Mouse (Mus musculus) limb, embryonic 14.5 days (tissue): ENCODE measurements at regions not wholly inside any gene's neighbourhood (a gene's known extent, or its start where the extent isn't known, plus 50 kb on each side); places are given as distances from the start of the nearest gene placed in this dataset.

Source experiments
- ATAC-seq: fragments of 200-750 bp; cut with Nextera tagmentation; 2 replicates; pipeline ENCODE4 v1.8.0; 2017; ENCODE audit warnings: low read depth, moderate number of reproducible peaks, moderate TSS enrichment; ENCODE audit not compliant: low FRiP score
- DNase-seq: peaks from one replicate; pipeline ENCODE4 v3.0.0-alpha.2; 2015; ENCODE audit warnings: low spot score
- H3K27ac ChIP-seq: fragments of 300-500 bp; sonication (generic); replicated peaks from 2 replicates; pipeline ENCODE4 v1.5.1; 2014; ENCODE audit warnings: low read depth, mild to moderate bottlenecking, low read length, moderate library complexity, mixed read lengths
- H3K27me3 ChIP-seq: fragments of 300-500 bp; sonication (generic); 2 replicates; pipeline ENCODE4 v1.6.1; 2014; ENCODE audit warnings: low read length, mixed read lengths; ENCODE audit not compliant: control insufficient read depth, insufficient read depth
- H3K36me3 ChIP-seq: fragments of 300-500 bp; sonication (generic); 2 replicates; pipeline ENCODE4 v1.6.1; 2014; ENCODE audit warnings: mild to moderate bottlenecking, low read length, moderate library complexity, mixed read lengths; ENCODE audit not compliant: control insufficient read depth, insufficient read depth
- H3K4me1 ChIP-seq: fragments of 300-500 bp; sonication (generic); 2 replicates; pipeline ENCODE4 v1.6.1; 2014; ENCODE audit warnings: antibody characterized with exemption, low read length, mixed read lengths; ENCODE audit not compliant: control insufficient read depth, insufficient read depth
- H3K4me2 ChIP-seq: fragments of 300-500 bp; sonication (generic); replicated peaks from 2 replicates; pipeline ENCODE4 v1.6.1; 2014; ENCODE audit warnings: low read depth, mild to moderate bottlenecking, low read length, moderate library complexity; ENCODE audit not compliant: severe bottlenecking
- H3K4me3 ChIP-seq: fragments of 300-500 bp; sonication (generic); replicated peaks from 2 replicates; pipeline ENCODE4 v1.5.1; 2014; ENCODE audit warnings: low read length
- H3K9ac ChIP-seq: fragments of 300-500 bp; sonication (generic); 2 replicates; pipeline ENCODE4 v1.6.1; 2014; ENCODE audit warnings: mild to moderate bottlenecking, low read depth, low read length, moderate library complexity; ENCODE audit not compliant: severe bottlenecking
- H3K9me3 ChIP-seq: fragments of 300-500 bp; sonication (generic); 2 replicates; pipeline ENCODE4 v1.6.1; 2016; ENCODE audit warnings: low read length; ENCODE audit not compliant: control insufficient read depth
- POLR2A ChIP-seq: fragments of 200-500 bp; IDR thresholded peaks from 2 replicates; pipeline ENCODE4 v1.8.0; 2012; ENCODE audit warnings: inconsistent platforms, mild to moderate bottlenecking, moderate library complexity, borderline replicate concordance; ENCODE audit not compliant: insufficient read depth, insufficient read length; ENCODE audit errors: extremely low read depth
- WGBS: fragments of 180-500 bp; shearing (Covaris S2); extraction: QIAGEN DNeasy Blood & Tissue Kit; methylation state at CpG from one replicate; pipeline ENCODE4 v1.1.7; 2014; 5-methylcytosine and 5-hydroxymethylcytosine counted together

- H3K4me2 ChIP-seq: no peak overlapping the region
- no peaks in the 10 kb centered on the region for H3K4me1 ChIP-seq
- no peak overlapping the region for H3K27ac ChIP-seq
- H3K36me3 ChIP-seq: no peaks in the 10 kb centered on the region
- no peaks in the 10 kb centered on the region for H3K27me3 ChIP-seq
- H3K9ac ChIP-seq: no peak overlapping the region
- 94% methylated on average over 1 of the region's 1 CpGs for WGBS
- DNase-seq: no peak
- H3K9me3 ChIP-seq: no peaks in the 10 kb centered on the region
- TF ChIP-seq POLR2A: no peak
- no peak overlapping the region for H3K4me3 ChIP-seq
- ATAC-seq: no peak
Measured at GRCm38 (mm10) chr3:155401763-155402162, 308.5 kb downstream of the Lrriq3 start.

- no peak overlapping the region for H3K4me3 ChIP-seq
- no peak for DNase-seq
- no peaks in the 10 kb centered on the region for H3K27me3 ChIP-seq
- no peaks in the 10 kb centered on the region for H3K9me3 ChIP-seq
- H3K36me3 ChIP-seq: no peaks in the 10 kb centered on the region
- no peak overlapping the region for H3K27ac ChIP-seq
- no peaks in the 10 kb centered on the region for H3K4me1 ChIP-seq
- WGBS: 37% methylated on average over 2 of the region's 2 CpGs
- no peak overlapping the region for H3K9ac ChIP-seq
- no peak for TF ChIP-seq POLR2A
- no peak overlapping the region for H3K4me2 ChIP-seq
- no peak for ATAC-seq
Measured at GRCm38 (mm10) chr3:155408907-155409306, 315.7 kb downstream of the Lrriq3 start.

GRCm38 (mm10) chr3:155409371-155409770, 316.1 kb downstream of the Lrriq3 start:
- no peak for TF ChIP-seq POLR2A
- no peaks in the 10 kb centered on the region for H3K4me1 ChIP-seq
- no peak overlapping the region for H3K9ac ChIP-seq
- H3K27me3 ChIP-seq: no peaks in the 10 kb centered on the region
- 17% methylated on average over 2 of the region's 2 CpGs for WGBS
- DNase-seq (no peak), ATAC-seq (no peak)
- H3K27ac ChIP-seq: no peak overlapping the region
- H3K9me3 ChIP-seq: no peaks in the 10 kb centered on the region
- no peak overlapping the region for H3K4me2 ChIP-seq
- no peaks in the 10 kb centered on the region for H3K36me3 ChIP-seq
- no peak overlapping the region for H3K4me3 ChIP-seq

- no peak overlapping the region for H3K4me3 ChIP-seq
- no peak for DNase-seq
- no peak overlapping the region for H3K9ac ChIP-seq
- H3K27ac ChIP-seq: no peak overlapping the region
- H3K4me2 ChIP-seq: no peak overlapping the region
- no peaks in the 10 kb centered on the region for H3K9me3 ChIP-seq
- ATAC-seq: no peak
- WGBS: 39% methylated on average over 2 of the region's 2 CpGs
- no peak for TF ChIP-seq POLR2A
- no peaks in the 10 kb centered on the region for H3K4me1 ChIP-seq
- H3K27me3 ChIP-seq: no peaks in the 10 kb centered on the region
- no peaks in the 10 kb centered on the region for H3K36me3 ChIP-seq
Measured at GRCm38 (mm10) chr3:155409867-155410266, 316.6 kb downstream of the Lrriq3 start.

- TF ChIP-seq POLR2A: no peak
- no peak for DNase-seq
- Histone ChIP-seq H3K9me3 (no peaks in the 10 kb centered on the region), H3K4me2 (no peak overlapping the region), H3K4me1 (no peaks in the 10 kb centered on the region), H3K27me3 (no peaks in the 10 kb centered on the region), H3K36me3 (no peaks in the 10 kb centered on the region), H3K4me3 (no peak overlapping the region), H3K27ac (no peak overlapping the region), H3K9ac (no peak overlapping the region)
- ATAC-seq: no peak
- 88% methylated on average over 16 of the region's 16 CpGs for WGBS
Measured at GRCm38 (mm10) chr3:155459701-155460481, 366.7 kb downstream of the Lrriq3 start.
